Mouse (Mus musculus) lung, adult 18-20 months (tissue): ENCODE measurements around the gene Bpifa6.

ENCODE experiments used
- DNase-seq, 2 experiments: peaks; one replicate each; pipeline ENCODE4 v3.0.0; 2022; ENCODE audit warnings: mixed read lengths in 2 of 2

Bpifa6 gene

DNA sequence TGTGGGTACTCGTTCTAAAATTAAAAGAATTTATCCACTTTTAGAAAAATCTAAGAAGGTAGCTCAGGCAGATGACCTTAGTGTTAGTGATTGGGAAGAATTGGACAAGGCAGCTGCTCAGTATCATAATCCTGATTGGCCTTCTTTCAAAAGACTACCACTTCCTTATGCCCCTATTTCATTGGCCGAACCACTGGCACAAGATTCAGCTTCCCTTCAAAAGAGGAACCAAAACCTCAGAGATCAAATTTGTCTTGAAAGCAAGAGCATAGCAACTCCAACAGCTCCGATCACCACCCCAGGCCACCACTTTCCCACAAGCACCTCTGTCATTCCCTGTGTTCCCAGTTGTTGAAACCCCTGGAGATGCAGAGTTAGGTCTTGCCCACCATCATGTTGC lies 70.0 kb downstream of the Bpifa6 start:
- DNase-seq, result no peak
